ENCODE assay signal across 15 mouse cellular contexts in the genomic region with DNA sequence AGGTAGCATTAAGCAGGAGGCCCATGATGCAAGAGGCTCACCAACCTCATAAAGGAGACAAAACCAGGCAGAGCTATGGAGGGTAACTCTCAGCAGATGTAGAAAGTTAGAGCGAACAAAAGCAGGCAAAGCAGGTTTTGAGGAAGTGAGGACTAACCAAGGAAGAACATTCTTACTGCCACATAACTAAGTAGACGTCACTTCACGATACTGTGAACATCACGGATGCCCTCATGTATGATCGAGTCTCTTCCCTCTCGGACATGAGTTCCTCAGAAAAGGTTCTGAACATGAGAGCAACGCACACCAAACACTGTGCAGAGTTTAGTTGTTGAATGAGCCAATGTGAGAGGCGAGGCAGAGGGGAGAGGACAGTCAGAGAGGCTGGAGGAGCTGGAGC.
"Had no signal": no experiment of that assay in that cellular context is flagged by ENCODE, and none has a peak within 500 bp of the region (broad histone marks: within the 10 kb centered on the region; RNA-seq: fewer than 3 reads in every experiment).

No protein-coding gene starts in this region.

- H3K9me3 ChIP-seq: liver, embryonic 12.5 days; stomach, embryonic 15.5 days had no signal

- ATAC-seq: liver, embryonic 12.5 days; midbrain, embryonic 13.5 days; midbrain, embryonic 15.5 days had no signal

- H3K36me3 ChIP-seq: liver, embryonic 12.5 days; midbrain, embryonic 10.5 days; midbrain, embryonic 13.5 days; midbrain, embryonic 15.5 days; neural tube, embryonic 12.5 days; stomach, embryonic 15.5 days had no signal

- H3K4me2 ChIP-seq: liver, embryonic 12.5 days; lung, embryonic 14.5 days; midbrain, embryonic 13.5 days; midbrain, embryonic 15.5 days; neural tube, embryonic 12.5 days; stomach, embryonic 15.5 days had no signal

- H3K27me3 ChIP-seq: liver, embryonic 12.5 days; midbrain, embryonic 13.5 days; midbrain, embryonic 15.5 days; neural tube, embryonic 12.5 days; stomach, embryonic 15.5 days had no signal

- H3K4me1 ChIP-seq: midbrain, embryonic 15.5 days had no signal

- H3K4me3 ChIP-seq: liver, embryonic 12.5 days; midbrain, embryonic 10.5 days; midbrain, embryonic 13.5 days; midbrain, embryonic 15.5 days; neural tube, embryonic 12.5 days; stomach, embryonic 15.5 days had no signal

- DNase-seq: lung, adult 18-20 months; lung, embryonic 14.5 days; lung, postnatal 10 days; lung, postnatal 4 days; right cerebral cortex, postnatal 14 days; thymus, adult 2 months; thymus, postnatal 36 days had no signal

- H3K27ac ChIP-seq: liver, embryonic 12.5 days; liver, embryonic 14.5 days; midbrain, embryonic 10.5 days; midbrain, embryonic 13.5 days; midbrain, embryonic 15.5 days; neural tube, embryonic 12.5 days; stomach, embryonic 15.5 days; stomach, postnatal 0 days had no signal

- H3K9ac ChIP-seq: liver, embryonic 12.5 days; liver, embryonic 14.5 days; lung, embryonic 14.5 days; midbrain, embryonic 13.5 days; midbrain, embryonic 15.5 days; neural tube, embryonic 12.5 days; stomach, embryonic 15.5 days had no signal
